In genomic region chr5:131117391-131118040, GRCm38 (mm10) we compare ENCODE assay signal across 29 mouse cellular contexts.
DNase-seq lines count a peak whose midpoint lies in the region; TF ChIP-seq lines count a peak whose summit lies in the region.
"Had no signal": no experiment of that assay in that cellular context is flagged by ENCODE, and none has a peak within 500 bp of the region (broad histone marks: within the 10 kb centered on the region; RNA-seq: fewer than 3 reads in every experiment).

No protein-coding gene starts in this region.

- H3K27ac ChIP-seq in embryonic fibroblast, embryonic 13.5 days (ENCODE audit: insufficient read depth, low read length) = peak overlapping the region; percentile 96; the same call in 1 of the 2 replicates
- H3K27ac ChIP-seq: embryonic facial prominence, embryonic 12.5 days; heart, embryonic 10.5 days; heart, embryonic 15.5 days; hindbrain, embryonic 12.5 days; hindbrain, postnatal 0 days; intestine, embryonic 15.5 days; kidney, postnatal 0 days; left cerebral cortex, adult 2 months; limb, embryonic 12.5 days; liver, embryonic 15.5 days had no signal

- no peak for TF ChIP-seq POLR2A in embryonic fibroblast, embryonic 13.5 days (IDR thresholded peaks at IDR 0.05; ENCODE audit: low read depth, low read length)

- peaks cover 9% of the 10 kb centered on the region for H3K4me1 ChIP-seq in embryonic fibroblast, embryonic 13.5 days (ENCODE audit: control insufficient read depth, insufficient read depth, low read length)
- H3K4me1 ChIP-seq: intestine, embryonic 15.5 days; liver, embryonic 15.5 days had no signal

- peak; percentile 14 for DNase-seq in cerebellum, adult 11-12 months
- DNase-seq in cerebellum, postnatal 4 days (ENCODE audit: low spot score in 2 of 2) = no peak
- DNase-seq in heart, adult 11 months = peak; percentile 63
- no peak for DNase-seq in heart, adult 8-10 months (ENCODE audit: low spot score)
- peak; percentile 63 for DNase-seq in brain, adult 2 months (ENCODE audit: low read depth, low spot score)
- no peak for DNase-seq in kidney, adult 9 months
- DNase-seq: adrenal gland, adult 2 months; adrenal gland, postnatal 36 days; embryo, embryonic 11 days; gastrocnemius, postnatal 10 days; kidney, adult 2 months; kidney, postnatal 4 days; layer of hippocampus, adult 9-11 months; lung, embryonic 14.5 days; lung, postnatal 14 days; midbrain, embryonic 14.5 days; right cerebral cortex, postnatal 4 days had no signal

- no peak for TF ChIP-seq CTCF in embryonic fibroblast, embryonic 13.5 days (IDR thresholded peaks at IDR 0.05; ENCODE audit: borderline replicate concordance, insufficient read depth, low read length)

- H3K4me3 ChIP-seq in embryonic fibroblast, embryonic 13.5 days (ENCODE audit: insufficient read depth, low read length) = no peak overlapping the region
- H3K4me3 ChIP-seq: embryonic facial prominence, embryonic 12.5 days; erythroblast, embryonic 14.5 days; heart, embryonic 10.5 days; heart, embryonic 15.5 days; hindbrain, embryonic 12.5 days; intestine, embryonic 15.5 days; left cerebral cortex, adult 2 months; limb, embryonic 12.5 days; liver, embryonic 15.5 days had no signal

Comparison
In these comparisons a context has a peak if more than half of its experiments do, and no peak if none do; other contexts are left out.
1. DNase-seq: peak in cerebellum, adult 11-12 months (single experiment), heart, adult 11 months (single experiment) and brain, adult 2 months (single experiment); none in cerebellum, postnatal 4 days (0 of 2), heart, adult 8-10 months (single experiment) and kidney, adult 9 months (single experiment).